Mouse (Mus musculus) cerebellum, postnatal 14 days (tissue): ENCODE results near the gene Gmds.

Source experiments
- DNase-seq, 2 experiments: peaks; one replicate each; pipeline ENCODE4 v3.0.0; 2021; ENCODE audit warnings: mixed read lengths in 2 of 2

Gmds gene

GRCm38 (mm10) chr13:31944676-31945210, 393.8 kb downstream of the Gmds start:
- DNase-seq = no peak

GRCm38 (mm10) chr13:31943482-31944275, 394.9 kb downstream of the Gmds start:
- DNase-seq = no peak

- no peak for DNase-seq
Measured at GRCm38 (mm10) chr13:31929299-31929698, 409.2 kb downstream of the Gmds start.

- no peak for DNase-seq
Measured at GRCm38 (mm10) chr13:31926599-31926998, 411.9 kb downstream of the Gmds start.

GRCm38 (mm10) chr13:31924506-31924905, 414.0 kb downstream of the Gmds start:
- no peak for DNase-seq

GRCm38 (mm10) chr13:31919716-31920115, 418.8 kb downstream of the Gmds start:
- DNase-seq = no peak

GRCm38 (mm10) chr13:31917387-31917786, 421.2 kb downstream of the Gmds start:
- DNase-seq = no peak

- DNase-seq = no peak
Measured at GRCm38 (mm10) chr13:31915748-31916147, 422.8 kb downstream of the Gmds start.

GRCm38 (mm10) chr13:31914901-31915587, 423.5 kb downstream of the Gmds start:
- no peak for DNase-seq

GRCm38 (mm10) chr13:31911956-31912355, 426.6 kb downstream of the Gmds start:
- no peak for DNase-seq

- no peak for DNase-seq
Measured at GRCm38 (mm10) chr13:31911362-31911761, 427.2 kb downstream of the Gmds start.

GRCm38 (mm10) chr13:31909031-31909430, 429.5 kb downstream of the Gmds start:
- no peak for DNase-seq

- no peak for DNase-seq
Measured at GRCm38 (mm10) chr13:31906514-31906913, 432.0 kb downstream of the Gmds start.

GRCm38 (mm10) chr13:31900191-31900590, 438.3 kb downstream of the Gmds start:
- peak; percentile 8 to 15 for DNase-seq

- no peak for DNase-seq
Measured at GRCm38 (mm10) chr13:31899392-31899791, 439.1 kb downstream of the Gmds start.

GRCm38 (mm10) chr13:31897493-31897892, 441.0 kb downstream of the Gmds start:
- DNase-seq = no peak

- no peak for DNase-seq
Measured at GRCm38 (mm10) chr13:31894511-31894910, 444.0 kb downstream of the Gmds start.

GRCm38 (mm10) chr13:31892913-31893514, 445.5 kb downstream of the Gmds start:
- DNase-seq = no peak

GRCm38 (mm10) chr13:31888500-31888899, 450.0 kb downstream of the Gmds start:
- DNase-seq = no peak

GRCm38 (mm10) chr13:31885769-31886168, 452.8 kb downstream of the Gmds start:
- no peak for DNase-seq

GRCm38 (mm10) chr13:31878805-31879477, 459.6 kb downstream of the Gmds start:
- DNase-seq = no peak

GRCm38 (mm10) chr13:31877061-31877460, 461.5 kb downstream of the Gmds start:
- no peak for DNase-seq

- DNase-seq = no peak
Measured at GRCm38 (mm10) chr13:31874427-31874826, 464.1 kb downstream of the Gmds start.
